Mouse (Mus musculus) G1E (cell line): ENCODE results near the gene Esrra. TPM values are rescaled to one million over a fixed set of nuclear protein-coding genes. Genes with fewer than 3 reads are reported as not detected.
"Not testable (repeated sequence)": the region's sequence is repeated elsewhere in the genome, so short reads cannot be mapped to it uniquely, and the experiment has no call there.

Experiments
- ATAC-seq: 2 replicates; pipeline ENCODE4 v1.8.0; 2016; ENCODE audit warnings: mild to moderate bottlenecking; ENCODE audit not compliant: insufficient number of reproducible peaks, poor library complexity, low FRiP score, severe bottlenecking; ENCODE audit errors: extremely low read depth
- DNase-seq: peaks from one replicate; pipeline ENCODE4 v3.0.0; 2012; ENCODE audit warnings: low spot score
- H3K27me3 ChIP-seq: 2 replicates; pipeline ENCODE4 v1.6.1; 2012; ENCODE audit warnings: mild to moderate bottlenecking, low read length, inconsistent platforms; ENCODE audit not compliant: insufficient read depth
- H3K36me3 ChIP-seq: replicated peaks from 2 replicates; pipeline ENCODE3; 2012; ENCODE audit warnings: mild to moderate bottlenecking, inconsistent platforms
- H3K4me1 ChIP-seq: 2 replicates; pipeline ENCODE4 v1.6.1; 2012; ENCODE audit warnings: low read depth, low read length, inconsistent platforms, mixed read lengths; ENCODE audit not compliant: insufficient read depth
- H3K4me3 ChIP-seq: 2 replicates; pipeline ENCODE4 v1.5.1; 2012; ENCODE audit warnings: low read depth, mild to moderate bottlenecking, inconsistent platforms, low read length, moderate library complexity, mixed read lengths
- H3K9me3 ChIP-seq: replicated peaks from 2 replicates; pipeline ENCODE4 v1.6.1; 2012; ENCODE audit warnings: inconsistent platforms
- CTCF ChIP-seq: IDR thresholded peaks from 2 replicates; pipeline ENCODE4 v1.5.1; 2012; ENCODE audit warnings: low read depth, low read length, inconsistent platforms, mixed read lengths
- GATA1 ChIP-seq: IDR thresholded peaks from 2 replicates; pipeline ENCODE4 v1.6.1; 2012; ENCODE audit warnings: borderline replicate concordance, low read length, inconsistent platforms, mixed read lengths
- GATA2 ChIP-seq: IDR thresholded peaks from 2 replicates; pipeline ENCODE4 v1.6.1; 2012; ENCODE audit warnings: low read depth, low read length, inconsistent platforms, borderline replicate concordance
- POLR2AphosphoS5 ChIP-seq: IDR thresholded peaks from 2 replicates; pipeline ENCODE4 v1.6.1; 2012; ENCODE audit warnings: low read depth, low read length, inconsistent platforms; ENCODE audit not compliant: insufficient replicate concordance
- TAL1 ChIP-seq: conservative IDR thresholded peaks from 2 replicates; pipeline ENCODE4 v1.6.1; 2012; ENCODE audit warnings: low read depth, low read length, inconsistent platforms, mixed read lengths
- polyA plus RNA-seq: library from polyadenylated mRNA; stranded (reverse); fragments of >175 nt; gene quantifications from 2 replicates; pipeline ENCODE4 v1.2.3, GENCODE M21; 2012
- total RNA-seq, 2 experiments: library from RNA; stranded (forward) in 1 of 2; stranded (reverse) in 1 of 2; fragments of 200-1000 nt in 1 of 2; fragments of >200 nt in 1 of 2; fragmentation: Nextera tagmentation in 1 of 2; gene quantifications; 2 replicates each; pipeline ENCODE4 v1.2.3; 2014 to 2017

Esrra gene
- total and polyA plus RNA-seq, 3 experiments = 10.0 to 42.6 (median 21.1) TPM

DNA sequence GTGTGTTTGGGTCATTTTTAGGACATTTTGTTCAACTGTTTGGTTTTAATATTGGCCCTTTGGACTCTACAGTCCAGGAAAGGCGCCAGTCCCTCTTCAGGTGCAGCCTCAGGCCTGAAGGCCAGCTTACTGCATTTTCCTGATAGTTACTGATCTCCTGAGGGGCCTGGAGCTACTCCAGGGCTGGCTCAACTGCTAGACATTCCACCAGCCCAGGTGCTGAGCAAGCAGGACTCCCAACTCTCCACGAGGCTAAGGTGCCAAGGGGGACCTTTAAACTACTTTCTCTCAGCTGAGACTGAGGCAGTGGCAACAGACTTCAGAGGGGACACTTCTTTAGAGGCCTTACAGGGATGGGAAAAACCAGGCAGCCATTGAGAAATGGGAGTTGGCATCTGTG, 16.8 kb downstream of the Esrra start:
- DNase-seq = no peak
- peaks cover 45% of the 10 kb centered on the region for H3K36me3 ChIP-seq
- H3K4me1 ChIP-seq = peaks cover 28% of the 10 kb centered on the region
- peaks cover 7% of the 10 kb centered on the region for H3K9me3 ChIP-seq
- no peak overlapping the region for H3K4me3 ChIP-seq
- no peak for ATAC-seq
- no peaks in the 10 kb centered on the region for H3K27me3 ChIP-seq
- TF ChIP-seq GATA1 (no peak), CTCF (no peak), GATA2 (no peak), TAL1 (no peak), POLR2AphosphoS5 (no peak)

DNA sequence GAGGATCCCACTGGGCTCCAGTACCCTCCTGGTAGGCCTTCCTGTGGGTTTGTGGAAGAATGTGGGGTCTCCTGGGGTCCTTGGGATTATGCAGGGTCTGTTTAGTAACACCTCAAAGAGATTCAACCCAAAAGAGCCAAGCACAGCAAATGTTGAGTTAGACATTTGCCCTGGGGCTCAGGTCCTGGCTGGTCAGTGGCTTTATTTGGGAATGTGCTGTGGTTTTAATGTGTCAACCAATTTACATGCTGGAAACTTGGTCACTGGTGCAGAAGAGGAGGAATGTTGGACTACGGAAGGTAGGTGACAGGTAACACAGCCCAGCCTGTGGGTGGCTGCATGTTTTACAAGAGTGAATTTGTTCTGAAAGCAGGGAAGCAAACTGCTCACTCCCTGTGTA, 18.6 kb downstream of the Esrra start:
- H3K27me3 ChIP-seq = 0 out of 2 replicates have a peak, but pooled peaks cover 3% of the 10 kb centered on the region
- no peak for ATAC-seq
- no peak for DNase-seq
- peaks cover 17% of the 10 kb centered on the region for H3K4me1 ChIP-seq
- TF ChIP-seq CTCF (no peak), TAL1 (no peak), POLR2AphosphoS5 (no peak), GATA2 (no peak), GATA1 (no peak)
- H3K4me3 ChIP-seq = no peak overlapping the region
- peaks cover 43% of the 10 kb centered on the region for H3K36me3 ChIP-seq
- peaks cover 11% of the 10 kb centered on the region for H3K9me3 ChIP-seq

DNA sequence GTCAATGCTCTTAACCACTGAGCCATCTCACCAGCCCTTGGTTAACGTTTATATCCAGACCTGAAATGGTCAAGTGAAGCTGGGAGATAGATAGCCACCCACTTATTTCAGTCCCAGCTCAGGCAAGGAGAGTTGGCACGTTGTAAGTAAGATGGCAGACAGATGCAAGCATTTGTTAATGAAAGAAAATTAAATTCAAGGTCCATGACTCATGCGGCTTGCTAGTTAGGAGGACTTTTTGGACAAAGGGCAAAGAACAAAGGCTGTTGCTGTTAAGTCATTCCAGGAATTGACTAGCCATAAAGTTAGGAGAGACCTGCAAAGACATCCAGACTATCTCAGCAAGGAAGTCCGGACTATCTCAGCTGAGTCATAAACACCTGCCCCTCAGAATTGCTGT, 22.0 kb downstream of the Esrra start:
- DNase-seq (no peak), ATAC-seq (no peak)
- Histone ChIP-seq H3K27me3 (peaks cover 3% of the 10 kb centered on the region; the same call in 1 of the 2 replicates), H3K4me3 (no peak overlapping the region), H3K9me3 (peaks cover 17% of the 10 kb centered on the region), H3K36me3 (peaks cover 9% of the 10 kb centered on the region), H3K4me1 (0 out of 2 replicates have a peak, but pooled peaks cover 3% of the 10 kb centered on the region)
- no peak for TF ChIP-seq GATA2
- TF ChIP-seq CTCF = no peak
- no peak for TF ChIP-seq GATA1
- no peak for TF ChIP-seq TAL1
- TF ChIP-seq POLR2AphosphoS5 = no peak

- not testable (repeated sequence) for H3K27me3 ChIP-seq, H3K36me3 ChIP-seq, H3K4me3 ChIP-seq, ATAC-seq, DNase-seq
- H3K9me3 ChIP-seq = peaks cover 17% of the 10 kb centered on the region
- H3K4me1 ChIP-seq = peaks cover 14% of the 10 kb centered on the region
Measured at GRCm38 (mm10) chr19:6895608-6896305, 25.9 kb downstream of the Esrra start.

DNA sequence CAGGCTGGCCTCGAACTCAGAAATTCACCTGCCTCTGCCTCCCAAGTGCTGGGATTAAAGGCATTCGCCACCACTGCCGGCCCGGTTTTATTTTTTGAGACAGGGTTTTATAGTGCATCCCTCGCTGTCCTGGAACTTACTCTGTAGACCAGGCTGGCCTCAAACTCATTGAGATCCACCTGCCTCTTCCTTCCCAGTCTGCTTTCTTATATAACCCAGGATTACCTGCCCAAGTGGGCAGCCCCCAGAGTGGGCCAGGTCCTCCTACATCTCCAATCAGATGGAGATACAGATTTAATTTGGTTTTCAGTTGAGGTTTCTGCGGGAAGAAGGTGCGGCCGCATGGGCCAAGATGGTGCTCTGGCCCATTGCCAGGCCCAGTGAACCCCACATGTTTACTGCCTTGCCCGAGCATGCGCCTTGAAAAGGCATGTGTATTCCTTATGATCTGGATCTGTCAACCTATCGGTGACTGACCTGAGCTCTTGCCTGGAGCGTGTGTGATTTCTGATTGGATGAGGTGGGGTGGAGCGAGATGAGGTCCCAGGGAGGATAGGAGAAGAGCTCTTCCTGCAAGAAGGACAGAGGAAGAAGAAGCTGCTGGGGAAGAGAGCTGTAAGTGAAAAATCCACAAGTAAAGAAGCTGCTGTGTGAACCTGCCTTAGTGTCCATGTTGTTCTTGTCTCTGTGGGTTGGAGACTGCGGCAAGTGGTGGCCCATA, 27.7 kb downstream of the Esrra start:
- peaks cover 15% of the 10 kb centered on the region for H3K4me1 ChIP-seq
- H3K36me3 ChIP-seq = peaks cover 2% of the 10 kb centered on the region
- ATAC-seq = no peak
- TF ChIP-seq GATA2 (no peak), POLR2AphosphoS5 (no peak), GATA1 (no peak), CTCF (no peak), TAL1 (no peak)
- DNase-seq = no peak
- peaks cover 3% of the 10 kb centered on the region for H3K27me3 ChIP-seq
- peaks cover 6% of the 10 kb centered on the region for H3K9me3 ChIP-seq
- no peak overlapping the region for H3K4me3 ChIP-seq

DNA sequence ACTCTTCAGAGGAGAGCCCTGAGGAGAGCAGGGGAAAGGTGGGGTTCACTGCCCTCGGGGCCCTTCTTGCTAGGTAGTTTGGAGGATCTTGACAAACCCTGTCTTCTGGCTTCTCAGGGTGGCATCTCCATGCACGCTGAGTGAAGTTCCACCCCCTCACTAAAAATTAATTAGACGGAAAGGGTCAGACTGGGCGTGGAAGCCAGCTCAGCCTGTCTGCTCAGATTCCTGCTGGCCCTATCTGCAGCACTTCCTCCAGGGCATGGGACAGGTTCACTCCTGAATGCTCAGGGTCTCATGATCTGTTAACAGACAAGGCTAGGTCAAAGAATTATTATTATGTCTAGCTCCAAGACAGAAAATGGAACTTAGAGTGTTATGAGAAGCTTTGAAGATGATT, 29.1 kb downstream of the Esrra start:
- Histone ChIP-seq H3K27me3 (no peaks in the 10 kb centered on the region; the same call in none of the 2 replicates), H3K4me1 (peaks cover 15% of the 10 kb centered on the region), H3K4me3 (no peak overlapping the region), H3K9me3 (peaks cover 6% of the 10 kb centered on the region), H3K36me3 (no peaks in the 10 kb centered on the region)
- DNase-seq (no peak), ATAC-seq (no peak)
- no peak for TF ChIP-seq POLR2AphosphoS5
- no peak for TF ChIP-seq GATA2
- no peak for TF ChIP-seq TAL1
- TF ChIP-seq GATA1 = no peak
- TF ChIP-seq CTCF = no peak
